Mouse (Mus musculus): ENCODE measurements at regions not wholly inside any gene's neighbourhood (a gene's known extent, or its start where the extent isn't known, plus 50 kb on each side); places are given as distances from the start of the nearest gene placed in this dataset.
"Not testable (repeated sequence)": the region's sequence is repeated elsewhere in the genome, so short reads cannot be mapped to it uniquely, and the experiment has no call there.

DNA sequence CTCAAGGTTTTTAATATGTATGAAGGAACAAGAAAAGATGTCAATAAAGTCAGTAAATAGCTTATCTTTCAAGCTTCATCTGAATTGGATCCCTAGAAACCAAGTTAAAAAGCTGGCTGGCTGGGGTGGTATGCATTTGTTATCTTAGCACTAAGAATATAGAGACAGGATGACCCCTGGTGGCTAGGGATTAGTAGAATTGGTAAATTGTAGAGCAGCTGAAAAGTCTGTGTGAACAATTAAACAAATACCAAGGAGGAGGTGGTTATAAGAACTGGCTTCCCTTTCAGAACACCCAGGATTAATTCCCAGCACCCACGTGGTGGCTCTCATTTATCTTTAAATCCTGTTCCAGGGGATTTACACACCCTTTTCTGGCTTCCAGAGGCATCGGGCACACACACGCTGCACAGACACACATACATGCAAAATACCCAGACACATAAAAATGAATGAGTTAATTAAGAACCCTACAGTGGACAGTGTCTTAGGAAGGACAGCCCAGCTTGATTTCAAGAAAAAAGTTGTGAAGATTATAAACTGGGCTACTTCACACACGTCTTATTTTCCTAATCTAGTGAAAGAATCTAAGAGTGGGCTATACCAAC, 170.5 kb downstream of the Pdzph1 start:
- DNase-seq (ENCODE audit: low spot score): no peak
- 55% methylated on average over 4 of the region's 4 CpGs for WGBS

DNA sequence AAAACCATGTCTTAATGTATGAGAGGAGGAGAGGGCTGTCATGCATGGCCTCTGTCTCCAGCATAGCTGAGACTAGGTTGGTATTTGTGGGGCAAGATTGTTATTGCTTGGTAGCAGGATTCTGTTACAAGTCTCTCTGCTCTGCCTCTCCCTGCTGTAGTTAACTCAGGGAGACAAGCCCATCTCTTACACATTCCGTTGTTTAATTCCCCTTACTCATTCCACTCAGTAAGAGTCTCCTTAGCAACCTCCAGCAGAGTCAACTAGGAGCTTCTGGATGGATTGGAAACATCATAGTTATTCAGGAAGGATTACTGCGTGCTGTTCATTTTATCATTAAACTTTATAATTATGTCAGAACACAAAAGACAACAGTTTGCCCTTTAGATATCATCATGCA, 171.8 kb downstream of the Pdzph1 start:
- WGBS: 71% methylated on average over 2 of the region's 2 CpGs
- no peak for DNase-seq (ENCODE audit: low spot score)
- H3K4me3 ChIP-seq: no peak overlapping the region
- H3K27me3 ChIP-seq (replicated peaks; ENCODE audit: low read depth, poor library complexity, severe bottlenecking): no peaks in the 10 kb centered on the region
- no peak overlapping the region for H3K27ac ChIP-seq (replicated peaks)
- no peaks in the 10 kb centered on the region for H3K9me3 ChIP-seq
- no peaks in the 10 kb centered on the region for H3K36me3 ChIP-seq (replicated peaks)
- H3K4me1 ChIP-seq: no peaks in the 10 kb centered on the region

More for the DNA sequence above, 170.5 kb downstream of the Pdzph1 start:
- Histone ChIP-seq H3K27me3 (replicated peaks; ENCODE audit: low read depth, poor library complexity, severe bottlenecking) (no peaks in the 10 kb centered on the region), H3K9me3 (no peaks in the 10 kb centered on the region), H3K27ac (replicated peaks) (no peak overlapping the region), H3K4me3 (no peak overlapping the region), H3K4me1 (no peaks in the 10 kb centered on the region), H3K36me3 (replicated peaks) (no peaks in the 10 kb centered on the region)

DNA sequence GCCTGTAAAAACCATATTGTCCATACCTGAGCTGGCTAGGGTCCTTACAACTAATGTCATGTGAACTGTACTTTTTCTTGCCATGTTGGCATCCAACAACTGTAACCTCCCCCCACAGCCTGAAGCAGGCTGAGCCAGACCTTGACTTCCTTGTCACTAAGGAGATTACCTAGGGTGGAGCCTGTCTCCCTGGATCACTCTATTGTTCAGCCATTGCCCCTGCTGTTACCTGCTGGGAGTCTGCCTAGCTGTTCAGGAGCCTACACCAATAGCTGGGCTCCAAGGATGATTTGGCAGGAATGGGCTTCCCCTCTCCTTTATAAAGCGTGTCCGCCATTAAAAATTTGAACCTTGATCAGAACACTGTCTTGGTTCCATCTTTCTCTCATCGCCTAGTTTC, 215.7 kb downstream of the Pdzph1 start:
- H3K36me3 ChIP-seq (replicated peaks); DNase-seq (ENCODE audit: low spot score); H3K4me1 ChIP-seq; H3K9me3 ChIP-seq; H3K4me3 ChIP-seq; H3K27ac ChIP-seq (replicated peaks); H3K27me3 ChIP-seq (replicated peaks; ENCODE audit: low read depth, poor library complexity, severe bottlenecking): not testable (repeated sequence)
- 76% methylated on average over 3 of the region's 3 CpGs for WGBS

DNA sequence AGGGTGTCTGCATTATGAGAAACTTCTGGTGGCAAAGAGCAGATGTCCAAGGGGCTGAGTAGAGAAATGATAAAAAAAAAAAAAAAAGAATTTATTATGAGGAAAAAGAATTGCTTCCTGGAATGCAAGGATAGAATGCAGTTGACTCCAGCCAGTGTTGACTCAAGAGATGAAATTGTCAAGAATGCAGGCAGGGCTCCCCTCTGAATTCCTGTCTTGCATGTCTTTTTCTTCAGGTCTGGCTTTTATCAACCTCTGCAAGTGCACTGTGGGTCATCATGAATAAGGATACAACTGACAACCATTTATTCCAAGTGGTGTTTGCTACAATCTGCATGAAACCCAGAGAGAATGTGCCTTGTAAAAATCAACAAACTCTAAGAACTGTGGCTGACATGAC, 217.6 kb downstream of the Pdzph1 start:
- no peak for DNase-seq (ENCODE audit: low spot score)
- H3K4me1 ChIP-seq: no peaks in the 10 kb centered on the region
- H3K27ac ChIP-seq (replicated peaks): no peak overlapping the region
- H3K36me3 ChIP-seq (replicated peaks): no peaks in the 10 kb centered on the region
- no peaks in the 10 kb centered on the region for H3K9me3 ChIP-seq
- H3K4me3 ChIP-seq: no peak overlapping the region
- H3K27me3 ChIP-seq (replicated peaks; ENCODE audit: low read depth, poor library complexity, severe bottlenecking): no peaks in the 10 kb centered on the region

DNA sequence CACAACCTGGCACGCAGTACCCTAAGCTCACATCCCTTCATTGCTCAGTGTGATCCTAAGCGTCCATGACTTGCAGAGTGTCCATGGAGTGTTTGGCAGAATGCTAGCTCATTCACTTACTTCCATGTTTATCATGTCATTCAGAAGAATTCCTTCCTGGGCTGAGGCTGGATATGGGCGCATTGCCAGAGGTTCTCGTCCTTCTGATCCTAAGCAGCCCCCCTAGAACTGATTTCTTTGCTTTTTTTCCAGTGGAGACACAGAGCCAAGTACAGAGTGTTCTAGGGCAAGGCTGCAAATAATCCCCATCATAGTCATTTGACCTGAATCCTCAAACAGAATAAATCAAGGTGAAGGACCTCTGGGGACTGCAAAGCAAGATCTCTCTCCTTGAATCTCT, 226.0 kb downstream of the Pdzph1 start:
- Histone ChIP-seq H3K27me3 (replicated peaks; ENCODE audit: low read depth, poor library complexity, severe bottlenecking) (no peaks in the 10 kb centered on the region), H3K4me3 (no peak overlapping the region), H3K36me3 (replicated peaks) (no peaks in the 10 kb centered on the region), H3K9me3 (no peaks in the 10 kb centered on the region), H3K27ac (replicated peaks) (no peak overlapping the region), H3K4me1 (no peaks in the 10 kb centered on the region)
- DNase-seq (ENCODE audit: low spot score): no peak
- WGBS: 94% methylated on average over 4 of the region's 4 CpGs

DNA sequence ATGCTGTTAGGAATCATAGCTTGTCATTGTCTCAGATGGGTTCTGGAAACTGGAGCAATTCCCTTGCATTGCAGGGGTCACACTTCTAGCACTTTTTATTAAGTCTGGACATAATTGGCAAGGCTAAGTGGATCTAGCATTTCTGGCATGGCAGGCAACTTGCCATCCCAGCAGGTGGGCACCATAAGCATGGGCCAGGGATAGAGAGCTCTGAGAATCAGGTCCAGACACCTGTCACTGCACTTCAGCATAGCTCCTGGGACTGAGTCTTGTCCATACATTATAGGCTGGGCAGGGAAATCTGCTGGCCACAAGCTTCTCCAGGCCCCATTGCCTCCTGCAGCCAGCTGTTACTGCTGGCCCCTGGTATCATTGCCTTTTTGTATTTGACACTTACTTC, 242.2 kb downstream of the Pdzph1 start:
- H3K27ac ChIP-seq (replicated peaks): no peak overlapping the region
- no peaks in the 10 kb centered on the region for H3K4me1 ChIP-seq
- DNase-seq (ENCODE audit: low spot score): no peak
- H3K4me3 ChIP-seq: no peak overlapping the region
- no peaks in the 10 kb centered on the region for H3K9me3 ChIP-seq
- H3K27me3 ChIP-seq (replicated peaks; ENCODE audit: low read depth, poor library complexity, severe bottlenecking): no peaks in the 10 kb centered on the region
- no peaks in the 10 kb centered on the region for H3K36me3 ChIP-seq (replicated peaks)

DNA sequence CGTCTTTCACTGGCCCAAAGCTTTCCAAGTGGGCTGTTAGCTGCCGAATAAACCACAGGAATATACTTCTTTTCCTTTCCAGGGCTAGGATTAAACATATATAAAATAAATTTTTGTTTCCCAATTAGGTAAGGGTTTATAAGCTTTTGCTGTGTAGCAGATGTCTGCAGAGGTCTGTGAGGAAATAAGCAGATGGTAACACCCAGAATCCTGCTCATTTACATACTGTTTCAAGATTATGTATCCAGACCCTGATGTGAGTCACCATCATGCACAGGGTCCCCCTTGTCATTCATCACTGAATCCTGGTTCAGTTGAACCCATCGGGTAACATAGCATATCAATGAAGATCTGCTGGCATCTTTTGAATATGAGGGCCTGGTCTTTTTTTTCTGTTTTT, 242.9 kb downstream of the Pdzph1 start:
- Histone ChIP-seq H3K4me3 (no peak overlapping the region), H3K36me3 (replicated peaks) (no peaks in the 10 kb centered on the region), H3K4me1 (no peaks in the 10 kb centered on the region), H3K27ac (replicated peaks) (no peak overlapping the region), H3K9me3 (no peaks in the 10 kb centered on the region), H3K27me3 (replicated peaks; ENCODE audit: low read depth, poor library complexity, severe bottlenecking) (no peaks in the 10 kb centered on the region)
- WGBS: 88% methylated on average over 3 of the region's 3 CpGs
- DNase-seq (ENCODE audit: low spot score): no peak

DNA sequence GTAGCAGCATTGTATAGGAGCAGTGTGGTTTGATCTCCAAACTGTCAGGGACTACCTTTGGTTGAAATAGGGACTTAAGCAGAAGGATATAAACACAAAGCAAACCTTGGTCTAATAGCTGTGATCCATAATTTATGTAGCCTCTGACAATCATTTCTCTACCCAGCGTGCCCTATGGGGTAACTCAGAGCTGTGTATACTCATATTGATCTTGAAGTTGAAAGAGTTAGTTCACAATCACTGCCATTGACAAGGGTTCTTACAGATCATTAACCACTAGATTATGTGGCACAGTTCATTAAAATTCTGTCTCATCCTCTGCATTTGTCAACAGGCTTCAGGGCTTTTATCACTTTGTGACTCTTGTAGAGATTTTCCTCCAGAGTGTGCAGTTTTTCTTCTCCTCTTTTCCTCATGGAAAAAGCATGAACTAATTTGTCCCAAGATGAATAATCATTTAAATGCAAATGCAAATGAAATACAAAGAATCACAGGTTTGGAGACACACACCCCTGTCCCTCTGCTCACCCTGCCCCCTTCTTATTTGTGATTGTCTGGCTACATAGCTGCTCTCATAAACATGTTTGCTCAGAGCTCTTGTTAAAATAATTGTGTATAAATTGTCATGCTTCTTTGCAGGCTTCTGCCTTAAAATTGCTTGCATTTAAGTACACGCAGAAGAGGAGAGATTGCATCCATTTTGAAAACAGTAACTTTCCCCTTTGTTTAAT, 280.3 kb downstream of the Pdzph1 start:
- no peak overlapping the region for H3K4me3 ChIP-seq
- WGBS: 85% methylated on average over 2 of the region's 2 CpGs
- no peaks in the 10 kb centered on the region for H3K27me3 ChIP-seq (replicated peaks; ENCODE audit: low read depth, poor library complexity, severe bottlenecking)
- no peaks in the 10 kb centered on the region for H3K36me3 ChIP-seq (replicated peaks)
- DNase-seq (ENCODE audit: low spot score): no peak
- no peaks in the 10 kb centered on the region for H3K4me1 ChIP-seq
- H3K27ac ChIP-seq (replicated peaks): no peak overlapping the region
- no peaks in the 10 kb centered on the region for H3K9me3 ChIP-seq

DNA sequence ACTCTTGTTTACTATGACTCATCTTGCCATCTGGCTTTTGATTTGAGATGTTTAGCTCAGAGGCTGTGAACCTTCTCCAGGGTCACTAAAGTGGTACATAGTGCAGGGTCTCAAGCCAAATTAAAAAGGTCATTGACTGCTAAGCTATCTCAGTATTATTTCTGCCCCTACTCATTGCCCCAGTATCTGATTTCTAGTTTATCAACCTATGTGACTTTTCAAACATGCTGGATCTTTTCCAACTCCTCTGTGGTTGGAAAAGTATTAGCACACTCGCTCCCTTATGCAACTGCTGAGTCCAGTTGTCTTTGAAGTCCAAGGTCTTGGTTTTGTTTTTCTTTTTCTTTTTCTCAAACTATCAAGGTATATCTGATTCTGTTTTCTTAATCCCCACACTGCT, 301.0 kb downstream of the Pdzph1 start:
- Histone ChIP-seq H3K4me3 (no peak overlapping the region), H3K9me3 (no peaks in the 10 kb centered on the region), H3K27ac (replicated peaks) (no peak overlapping the region), H3K4me1 (no peaks in the 10 kb centered on the region), H3K36me3 (replicated peaks) (no peaks in the 10 kb centered on the region), H3K27me3 (replicated peaks; ENCODE audit: low read depth, poor library complexity, severe bottlenecking) (no peaks in the 10 kb centered on the region)
- DNase-seq (ENCODE audit: low spot score): no peak
- WGBS: 73% methylated on average over 1 of the region's 1 CpGs

DNA sequence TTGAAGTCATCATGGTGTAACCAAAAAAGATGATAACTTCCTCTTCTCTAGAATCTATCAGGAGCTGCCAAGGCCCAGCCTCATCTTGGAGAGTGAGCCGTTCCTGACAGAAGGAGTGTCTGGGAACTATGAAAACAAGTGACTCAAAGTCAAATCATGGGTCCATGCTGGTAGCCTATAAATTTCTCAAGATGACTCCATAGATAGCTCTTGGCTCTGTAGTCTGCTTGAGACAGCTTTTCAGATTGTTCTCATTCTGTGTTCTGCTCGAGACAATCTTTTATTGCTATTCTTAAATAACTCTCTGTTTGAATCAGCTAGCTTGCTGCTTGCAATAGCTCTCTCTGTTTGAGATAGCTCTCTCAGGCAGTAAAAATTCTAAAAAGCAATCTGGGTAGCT, 318.9 kb downstream of the Pdzph1 start:
- H3K4me1 ChIP-seq: no peaks in the 10 kb centered on the region
- H3K4me3 ChIP-seq: no peak overlapping the region
- H3K27ac ChIP-seq (replicated peaks): no peak overlapping the region
- no peaks in the 10 kb centered on the region for H3K36me3 ChIP-seq (replicated peaks)
- 78% methylated on average over 2 of the region's 2 CpGs for WGBS
- H3K9me3 ChIP-seq: no peaks in the 10 kb centered on the region
- DNase-seq (ENCODE audit: low spot score): no peak
- H3K27me3 ChIP-seq (replicated peaks; ENCODE audit: low read depth, poor library complexity, severe bottlenecking): no peaks in the 10 kb centered on the region

DNA sequence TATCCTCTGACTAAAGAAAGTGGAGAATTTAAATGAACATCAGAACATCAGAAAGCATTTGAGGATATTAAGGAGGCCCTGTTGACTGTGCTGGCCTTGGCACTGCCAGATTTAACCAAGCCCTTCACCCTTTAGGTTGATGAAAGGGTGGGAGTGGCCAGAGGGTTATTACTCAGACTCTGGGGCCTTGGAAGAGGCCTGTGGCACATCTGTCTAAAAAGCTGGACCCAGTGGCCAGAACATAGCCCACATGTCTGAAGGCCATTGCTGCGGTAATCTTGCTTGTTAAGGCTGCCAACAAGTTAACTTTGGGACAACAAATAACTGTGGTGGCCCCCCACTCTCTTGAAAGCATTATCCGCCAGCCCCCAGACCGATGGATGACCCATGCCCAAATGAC, 323.1 kb downstream of the Pdzph1 start:
- H3K4me3 ChIP-seq: no peak overlapping the region
- H3K27me3 ChIP-seq (replicated peaks; ENCODE audit: low read depth, poor library complexity, severe bottlenecking): no peaks in the 10 kb centered on the region
- no peaks in the 10 kb centered on the region for H3K36me3 ChIP-seq (replicated peaks)
- 95% methylated on average over 3 of the region's 3 CpGs for WGBS
- H3K4me1 ChIP-seq: no peaks in the 10 kb centered on the region
- H3K9me3 ChIP-seq: no peaks in the 10 kb centered on the region
- no peak for DNase-seq (ENCODE audit: low spot score)
- H3K27ac ChIP-seq (replicated peaks): no peak overlapping the region

DNA sequence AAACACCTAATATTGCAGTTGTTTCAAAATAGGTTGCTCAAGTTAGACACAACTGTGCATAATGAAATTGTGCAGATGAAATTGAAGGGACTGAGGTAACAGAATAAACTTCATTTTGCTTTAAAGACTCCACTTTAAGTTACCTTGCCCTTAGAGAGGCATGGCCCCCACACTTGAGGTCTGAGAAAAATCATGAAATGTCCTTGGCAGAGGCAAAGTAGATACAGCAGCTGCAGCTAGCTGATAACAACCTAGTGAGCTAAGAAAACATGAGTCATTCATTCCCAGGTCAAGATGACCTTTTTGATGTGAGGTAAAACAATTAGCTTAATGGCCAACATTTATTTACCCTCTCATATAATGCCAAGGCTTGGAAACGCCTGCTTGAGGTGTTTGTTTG, 347.4 kb downstream of the Pdzph1 start:
- Histone ChIP-seq H3K27ac (replicated peaks) (no peak overlapping the region), H3K4me1 (no peaks in the 10 kb centered on the region), H3K36me3 (replicated peaks) (no peaks in the 10 kb centered on the region), H3K4me3 (no peak overlapping the region), H3K27me3 (replicated peaks; ENCODE audit: low read depth, poor library complexity, severe bottlenecking) (no peaks in the 10 kb centered on the region), H3K9me3 (no peaks in the 10 kb centered on the region)
- DNase-seq (ENCODE audit: low spot score): no peak
- 62% methylated on average over 1 of the region's 1 CpGs for WGBS

DNA sequence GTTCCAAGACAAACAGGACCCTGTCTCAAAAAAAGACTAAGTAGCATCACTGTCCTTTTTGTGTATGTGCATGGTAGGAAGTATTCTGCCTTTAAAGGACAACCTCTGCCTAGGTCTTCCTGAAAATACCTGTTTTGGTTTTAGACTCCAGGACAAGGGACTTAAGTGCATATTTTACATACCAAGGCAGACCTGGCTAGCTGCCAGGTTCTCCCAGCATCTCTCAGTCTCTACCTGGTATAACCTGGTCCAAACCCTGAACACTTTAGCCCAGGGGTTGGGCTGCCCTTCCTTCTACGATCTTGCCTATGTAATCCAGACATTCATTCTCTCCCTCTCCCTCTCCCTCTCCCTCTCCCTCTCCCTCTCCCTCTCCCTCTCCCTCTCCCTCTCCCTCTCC, 348.9 kb downstream of the Pdzph1 start:
- WGBS: 74% methylated on average over 1 of the region's 1 CpGs
- Histone ChIP-seq H3K27ac (replicated peaks) (no peak overlapping the region), H3K27me3 (replicated peaks; ENCODE audit: low read depth, poor library complexity, severe bottlenecking) (no peaks in the 10 kb centered on the region), H3K4me3 (no peak overlapping the region), H3K9me3 (no peaks in the 10 kb centered on the region), H3K36me3 (replicated peaks) (no peaks in the 10 kb centered on the region), H3K4me1 (no peaks in the 10 kb centered on the region)
- DNase-seq (ENCODE audit: low spot score): no peak

All from embryonic facial prominence, embryonic 10.5 days (tissue).